Mouse (Mus musculus) C2C12 (cell line): ENCODE measurements around the gene Sema4g.

Experiments used
- CEBPB ChIP-seq: IDR thresholded peaks from one replicate; pipeline ENCODE4 v1.6.1; 2011; ENCODE audit warnings: low read depth, mild to moderate bottlenecking, control low read depth, moderate library complexity
- CTCF ChIP-seq: IDR thresholded peaks from one replicate; pipeline ENCODE4 v1.5.1; 2011; ENCODE audit not compliant: control insufficient read depth, insufficient read depth, insufficient read length

- TF ChIP-seq CTCF (peak; percentile 43), CEBPB (no peak)
These were observed 42.1 kb downstream of the Sema4g start for GRCm38 (mm10) chr19:45030746-45031693.
